19 mouse cellular contexts compared by ENCODE assay signal in genomic region chr5:49259356-49259755, GRCm38 (mm10).
DNase-seq lines count a peak whose midpoint lies in the region; ATAC-seq lines count a peak whose summit lies in the region.
"Had no signal": no experiment of that assay in that cellular context is flagged by ENCODE, and none has a peak within 500 bp of the region (broad histone marks: within the 10 kb centered on the region; RNA-seq: fewer than 3 reads in every experiment).

No protein-coding gene starts in this region.

- no peak overlapping the region for H3K4me3 ChIP-seq in embryonic facial prominence, embryonic 14.5 days (ENCODE audit: low read depth, low read length)
- no peak overlapping the region for H3K4me3 ChIP-seq in embryonic facial prominence, embryonic 10.5 days
- H3K4me3 ChIP-seq: forebrain, embryonic 12.5 days; gastrocnemius, adult 2 months; heart, embryonic 13.5 days; left cerebral cortex, adult 2 months; limb, embryonic 12.5 days; liver, embryonic 12.5 days had no signal

- H3K4me2 ChIP-seq in embryonic facial prominence, embryonic 14.5 days (ENCODE audit: low read depth, low read length), result no peak overlapping the region
- H3K4me2 ChIP-seq: forebrain, embryonic 12.5 days; heart, embryonic 13.5 days; limb, embryonic 12.5 days; liver, embryonic 12.5 days; midbrain, embryonic 11.5 days had no signal

- H3K9me3 ChIP-seq in embryonic facial prominence, embryonic 14.5 days (ENCODE audit: control insufficient read depth, low read length), result no peaks in the 10 kb centered on the region
- H3K9me3 ChIP-seq in embryonic facial prominence, embryonic 10.5 days, result no peaks in the 10 kb centered on the region
- H3K9me3 ChIP-seq: forebrain, embryonic 12.5 days; heart, embryonic 13.5 days; limb, embryonic 12.5 days; liver, embryonic 12.5 days had no signal

- no peaks in the 10 kb centered on the region for H3K36me3 ChIP-seq in embryonic facial prominence, embryonic 14.5 days (ENCODE audit: control insufficient read depth, insufficient read depth, low read length)
- H3K36me3 ChIP-seq in embryonic facial prominence, embryonic 10.5 days (replicated peaks), result no peaks in the 10 kb centered on the region
- H3K36me3 ChIP-seq: forebrain, embryonic 12.5 days; heart, embryonic 13.5 days; limb, embryonic 12.5 days; liver, embryonic 12.5 days had no signal

- no peak overlapping the region for H3K27ac ChIP-seq in embryonic facial prominence, embryonic 14.5 days (replicated peaks; ENCODE audit: low read depth, low read length)
- H3K27ac ChIP-seq in embryonic facial prominence, embryonic 10.5 days (replicated peaks), result no peak overlapping the region
- H3K27ac ChIP-seq: forebrain, embryonic 12.5 days; gastrocnemius, adult 2 months; heart, embryonic 13.5 days; left cerebral cortex, adult 2 months; limb, embryonic 12.5 days; liver, embryonic 12.5 days had no signal

- peak; percentile 3 for DNase-seq in embryonic facial prominence, embryonic 14.5 days (ENCODE audit: low spot score)
- DNase-seq in embryonic facial prominence, embryonic 10.5 days (ENCODE audit: low spot score), result no peak
- peak; percentile 4 for DNase-seq in kidney, postnatal 14 days
- DNase-seq in kidney, adult 8-10 months, result no peak
- DNase-seq in lung, postnatal 10 days, result peak; percentile 3
- no peak for DNase-seq in lung, postnatal 14 days
- DNase-seq in Muller cell, postnatal 12 days (ENCODE audit: inconsistent ontology term), result no peak
- DNase-seq: adrenal gland, adult 2 months; gastrocnemius, adult 2 months; kidney, adult 11 months; lung, adult 2 months; thymus, adult 18-20 months; thymus, postnatal 4 days had no signal

- no peaks in the 10 kb centered on the region for H3K27me3 ChIP-seq in embryonic facial prominence, embryonic 14.5 days (replicated peaks; ENCODE audit: control insufficient read depth, insufficient read depth, low read length)
- no peaks in the 10 kb centered on the region for H3K27me3 ChIP-seq in embryonic facial prominence, embryonic 10.5 days (replicated peaks; ENCODE audit: low read depth, poor library complexity, severe bottlenecking)
- H3K27me3 ChIP-seq: forebrain, embryonic 12.5 days; heart, embryonic 13.5 days; limb, embryonic 12.5 days; liver, embryonic 12.5 days had no signal

- no peak overlapping the region for H3K9ac ChIP-seq in embryonic facial prominence, embryonic 14.5 days (ENCODE audit: low read depth, low read length)
- H3K9ac ChIP-seq: forebrain, embryonic 12.5 days; heart, embryonic 13.5 days; limb, embryonic 12.5 days; liver, embryonic 12.5 days had no signal

- WGBS in embryonic facial prominence, embryonic 14.5 days, result 82% methylated on average over 4 of the region's 4 CpGs
- 91% methylated on average over 4 of the region's 4 CpGs for WGBS in embryonic facial prominence, embryonic 10.5 days

- no peaks in the 10 kb centered on the region for H3K4me1 ChIP-seq in embryonic facial prominence, embryonic 14.5 days (ENCODE audit: control insufficient read depth, insufficient read depth, low read length)
- H3K4me1 ChIP-seq in embryonic facial prominence, embryonic 10.5 days, result no peaks in the 10 kb centered on the region
- H3K4me1 ChIP-seq: forebrain, embryonic 12.5 days; heart, embryonic 13.5 days; limb, embryonic 12.5 days; liver, embryonic 12.5 days had no signal

- no peak for ATAC-seq in embryonic facial prominence, embryonic 14.5 days (ENCODE audit: low read depth)
- ATAC-seq: liver, embryonic 12.5 days had no signal

Comparison
In these comparisons a context has a peak if more than half of its experiments do, and no peak if none do; other contexts are left out.
1. DNase-seq: peak in embryonic facial prominence, embryonic 14.5 days (single experiment), kidney, postnatal 14 days (single experiment) and lung, postnatal 10 days (single experiment); none in embryonic facial prominence, embryonic 10.5 days (single experiment), kidney, adult 8-10 months (0 of 2), lung, postnatal 14 days (single experiment) and Muller cell, postnatal 12 days (single experiment).